Mouse (Mus musculus) gastrocnemius, postnatal 36 days (tissue): ENCODE measurements at regions not wholly inside any gene's neighbourhood (a gene's known extent, or its start where the extent isn't known, plus 50 kb on each side); places are given as distances from the start of the nearest gene placed in this dataset.

Experiments used
- DNase-seq, 2 experiments: peaks; one replicate each; pipeline ENCODE4 v3.0.0; 2022
- intact Hi-C: fragments of 180-260 bp; cut with DNase I; formaldehyde crosslinking; loops from one replicate; pipeline ENCODE4 v1.15.1; 2025

DNA sequence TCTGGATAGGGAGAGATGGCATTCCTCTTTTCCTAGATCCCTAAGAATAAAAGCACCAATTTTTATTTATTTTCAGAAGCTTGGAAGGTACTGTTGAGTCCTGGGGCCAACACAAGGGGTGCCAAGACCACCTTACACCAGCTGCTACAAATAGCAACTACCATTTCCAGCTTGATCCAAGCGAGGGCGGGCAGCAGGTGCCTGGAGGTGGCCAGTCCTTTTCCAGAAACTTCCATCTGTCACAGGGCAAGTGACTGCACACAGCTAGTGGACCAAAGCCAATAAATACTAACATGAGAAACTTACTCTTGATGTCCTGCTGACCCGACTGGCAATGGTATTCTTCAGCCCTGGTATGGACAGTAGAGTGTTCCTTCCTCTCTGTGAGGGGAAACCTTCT is 80.0 kb upstream of the Tmc1 start:
- intact Hi-C loops, result loop anchor here (10.0 kb wide), 1 partner anchor 531 kb away; no protein-coding TSS in a partner anchor
- no peak for DNase-seq

GRCm38 (mm10) chr19:21032558-21032957 is 78.6 kb upstream of the Tmc1 start:
- intact Hi-C loops, result loop anchor here (10.0 kb wide), 1 partner anchor 532 kb away; no protein-coding TSS in a partner anchor
- DNase-seq, result no peak

DNA sequence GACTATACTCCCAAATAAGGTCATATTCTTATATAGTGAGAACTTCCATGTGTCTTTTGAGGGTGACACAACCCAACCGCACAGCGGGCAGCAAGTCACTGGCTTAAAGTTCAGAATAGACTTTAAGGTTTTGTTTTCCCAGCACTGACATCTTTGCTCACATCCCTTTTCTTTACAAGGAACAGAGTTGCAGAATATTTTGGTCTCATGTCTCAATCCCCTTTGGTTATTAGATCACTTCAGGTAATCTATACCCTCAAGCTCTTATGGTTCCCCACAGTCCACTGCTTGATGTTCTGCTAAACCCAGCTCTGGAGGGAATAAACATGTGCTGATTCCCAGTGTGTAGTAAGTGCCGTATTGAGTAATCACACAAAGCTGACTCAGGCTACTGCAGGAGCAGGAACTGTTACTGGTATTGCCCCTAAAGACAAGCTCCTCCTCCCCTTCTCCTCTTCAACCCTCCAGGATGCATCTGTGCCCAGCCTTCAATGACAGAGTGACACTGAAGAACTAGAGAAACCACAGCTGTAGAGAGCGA is 77.8 kb upstream of the Tmc1 start:
- no peak for DNase-seq
- intact Hi-C loops, result loop anchor here (10.0 kb wide), 1 partner anchor 533 kb away; no protein-coding TSS in a partner anchor

GRCm38 (mm10) chr19:21030971-21031370 is 77.0 kb upstream of the Tmc1 start:
- no peak for DNase-seq
- intact Hi-C loops, result loop anchor here (10.0 kb wide), 1 partner anchor 534 kb away; no protein-coding TSS in a partner anchor

GRCm38 (mm10) chr19:21028981-21029380 is 75.0 kb upstream of the Tmc1 start:
- intact Hi-C loops, result no loop called here
- DNase-seq, result no peak

DNA sequence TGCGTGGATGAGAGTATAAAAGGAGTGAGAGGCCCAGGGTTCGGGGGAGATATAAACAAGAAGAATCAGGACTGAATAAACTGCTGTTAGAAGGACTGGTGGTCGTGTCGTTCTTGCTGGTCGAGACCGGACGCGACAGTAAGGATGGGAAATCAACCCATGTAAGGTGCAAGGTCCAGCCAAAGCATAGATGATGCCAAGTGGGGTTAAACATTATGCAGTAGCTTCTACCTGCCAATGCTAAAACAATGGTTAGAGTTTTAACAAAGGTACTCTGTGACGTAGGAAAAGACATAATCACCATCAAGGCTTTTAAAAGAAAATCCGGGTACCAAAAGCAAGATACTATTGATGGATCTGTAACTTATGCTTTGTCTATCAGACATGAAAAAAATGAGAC is 58.4 kb upstream of the Tmc1 start:
- DNase-seq, result no peak
- intact Hi-C loops, result no loop called here

GRCm38 (mm10) chr19:21009607-21010006 is 55.6 kb upstream of the Tmc1 start:
- intact Hi-C loops, result no loop called here
- no peak for DNase-seq

- DNase-seq, result no peak
- intact Hi-C loops, result no loop called here
Measured at GRCm38 (mm10) chr19:21004411-21004810, 50.4 kb upstream of the Tmc1 start.
